In genomic region chr2:164857842-164858553, GRCm38 (mm10) we compare ENCODE assay signal across 8 mouse cellular contexts. TPM values are rescaled to one million over a fixed set of nuclear protein-coding genes. Genes with fewer than 3 reads are reported as not detected.
DNase-seq lines count a peak whose midpoint lies in the region; ATAC-seq and TF ChIP-seq lines count a peak whose summit lies in the region.

No protein-coding gene starts in this region.

- no peaks in the 10 kb centered on the region for H3K27me3 ChIP-seq in heart, adult 2 months (ENCODE audit: control insufficient read depth, insufficient read depth, low read length)
- peaks cover 11% of the 10 kb centered on the region for H3K27me3 ChIP-seq in hindbrain, embryonic 11.5 days (ENCODE audit: control insufficient read depth, insufficient read depth, low read length)
- peaks cover 2% of the 10 kb centered on the region; the same call in 1 of the 2 replicates for H3K27me3 ChIP-seq in midbrain, embryonic 11.5 days (ENCODE audit: control insufficient read depth, insufficient read depth, low read length)

- no peak for TF ChIP-seq EP300 in heart, adult 2 months (IDR thresholded peaks at IDR 0.05; ENCODE audit: insufficient read depth, low read depth, low read length)

- peak overlapping the region; percentile 47 for H3K4me3 ChIP-seq in heart, adult 2 months
- H3K4me3 ChIP-seq in ES-E14 (ENCODE audit: insufficient read depth in 1 of 2, low read depth in 1 of 2, low read length in 2 of 2, poor library complexity in 1 of 2, severe bottlenecking in 1 of 2), result peak overlapping the region; percentile 76 to 78
- peak overlapping the region; percentile 41 for H3K4me3 ChIP-seq in hindbrain, embryonic 11.5 days (ENCODE audit: low read depth, low read length)
- H3K4me3 ChIP-seq in midbrain, embryonic 11.5 days (ENCODE audit: low read depth, low read length), result peak overlapping the region; percentile 47

- no peak for TF ChIP-seq CTCF in heart, adult 2 months (IDR thresholded peaks at IDR 0.05)

- peak; percentile 52 for ATAC-seq in hindbrain, embryonic 11.5 days (ENCODE audit: low FRiP score)
- ATAC-seq in midbrain, embryonic 11.5 days (ENCODE audit: low FRiP score), result peak; percentile 45

- no peak for DNase-seq in heart, adult 2 months
- DNase-seq in heart, postnatal 25 days (ENCODE audit: low spot score), result no peak
- DNase-seq in ES-E14 (ENCODE audit: low read depth, low spot score), result peak; percentile 56
- no peak for DNase-seq in hindbrain, embryonic 11.5 days (ENCODE audit: low spot score)
- peak; percentile 90 for DNase-seq in midbrain, embryonic 11.5 days (ENCODE audit: low spot score, missing footprints)
- no peak for DNase-seq in thymus, postnatal 36 days
- DNase-seq in right cerebral cortex, postnatal 36 days (ENCODE audit: low spot score in 2 of 2), result no peak
- no peak for DNase-seq in layer of hippocampus, postnatal 25 days (ENCODE audit: extremely low spot score in 1 of 2, low spot score in 1 of 2)

- peak overlapping the region; percentile 67 for H3K9ac ChIP-seq in heart, adult 2 months (ENCODE audit: low read depth, low read length)
- H3K9ac ChIP-seq in ES-E14 (ENCODE audit: insufficient read depth, low read depth, low read length, poor library complexity, severe bottlenecking), result peak overlapping the region; percentile 80
- peak overlapping the region; percentile 40 for H3K9ac ChIP-seq in hindbrain, embryonic 11.5 days (ENCODE audit: low read depth, low read length)
- peak overlapping the region; percentile 55 for H3K9ac ChIP-seq in midbrain, embryonic 11.5 days (ENCODE audit: low read length)

- 23% methylated on average over 19 of the region's 19 CpGs for WGBS in heart, adult 2 months
- WGBS in hindbrain, embryonic 11.5 days, result 2% methylated on average over 19 of the region's 19 CpGs
- 3% methylated on average over 19 of the region's 19 CpGs for WGBS in midbrain, embryonic 11.5 days

- H3K9me3 ChIP-seq in ES-E14 (ENCODE audit: control insufficient read depth, insufficient read depth, low read depth, low read length), result no peaks in the 10 kb centered on the region
- H3K9me3 ChIP-seq in hindbrain, embryonic 11.5 days (ENCODE audit: control insufficient read depth, low read length), result no peaks in the 10 kb centered on the region
- no peaks in the 10 kb centered on the region for H3K9me3 ChIP-seq in midbrain, embryonic 11.5 days (ENCODE audit: control insufficient read depth, low read length)

- H3K4me1 ChIP-seq in heart, adult 2 months (ENCODE audit: control insufficient read depth, insufficient read depth, low read length), result peaks cover 12% of the 10 kb centered on the region
- peaks cover 20 to 29% of the 10 kb centered on the region in 2 experiments for H3K4me1 ChIP-seq in ES-E14 (ENCODE audit: control insufficient read depth in 2 of 2, insufficient read depth in 2 of 2, low read length in 2 of 2, poor library complexity in 1 of 2)
- H3K4me1 ChIP-seq in hindbrain, embryonic 11.5 days (replicated peaks; ENCODE audit: control insufficient read depth, insufficient read depth, low read length), result peaks cover 3% of the 10 kb centered on the region; the same call in 1 of the 2 replicates
- peaks cover 9% of the 10 kb centered on the region for H3K4me1 ChIP-seq in midbrain, embryonic 11.5 days (ENCODE audit: control insufficient read depth, insufficient read depth, low read length)

- intact Hi-C loops in heart, adult 2 months (cut with DNase I), result loop anchor here (2.0 kb wide), 1 partner anchor 21 kb away; the partner anchor contains the start of gene Pcif1
- intact Hi-C loops in heart, postnatal 25 days (cut with DNase I), result no loop called here

- TF ChIP-seq POLR2A in heart, adult 2 months (IDR thresholded peaks at IDR 0.05; ENCODE audit: insufficient read depth, low read depth, low read length), result no peak

- no peaks in the 10 kb centered on the region for H3K36me3 ChIP-seq in heart, adult 2 months (ENCODE audit: control insufficient read depth, insufficient read depth, low read length)
- H3K36me3 ChIP-seq in ES-E14 (ENCODE audit: control insufficient read depth, insufficient read depth, low read length, poor library complexity, severe bottlenecking), result peaks cover 17% of the 10 kb centered on the region
- no peaks in the 10 kb centered on the region for H3K36me3 ChIP-seq in hindbrain, embryonic 11.5 days (ENCODE audit: control insufficient read depth, insufficient read depth, low read length)
- no peaks in the 10 kb centered on the region for H3K36me3 ChIP-seq in midbrain, embryonic 11.5 days (ENCODE audit: control insufficient read depth, insufficient read depth, low read length)

- in situ Hi-C loops in ES-E14 (cut with MboI; ENCODE audit: low sequenced_read_pairs in 2 of 2, unreplicated experiment in 2 of 2), result no loop called here

- H3K4me2 ChIP-seq in hindbrain, embryonic 11.5 days (replicated peaks; ENCODE audit: low read depth, low read length), result peak overlapping the region; percentile 92
- peak overlapping the region; percentile 82 for H3K4me2 ChIP-seq in midbrain, embryonic 11.5 days

- H3K27ac ChIP-seq in heart, adult 2 months, result peak overlapping the region; percentile 83
- peak overlapping the region; percentile 82 for H3K27ac ChIP-seq in ES-E14 (ENCODE audit: insufficient read depth, low read depth, low read length, poor library complexity, severe bottlenecking)
- no peak overlapping the region for H3K27ac ChIP-seq in hindbrain, embryonic 11.5 days (ENCODE audit: low read depth, low read length)
- H3K27ac ChIP-seq in midbrain, embryonic 11.5 days (ENCODE audit: low read depth, low read length), result peak overlapping the region; percentile 21; the same call in 1 of the 2 replicates

- no peaks in the 10 kb centered on the region for H3K79me2 ChIP-seq in heart, adult 2 months (replicated peaks; ENCODE audit: control insufficient read depth, insufficient read depth, low read length)

TF ChIP-seq in ES-E14, 5 proteins besides CTCF, POLR2A, EP300 and RAD21:
- TF ChIP-seq MAFK (IDR thresholded peaks at IDR 0.05; ENCODE audit: insufficient read depth, low read depth, low read length) (no peak), CHD2 (IDR thresholded peaks at IDR 0.05; ENCODE audit: low read depth, low read length) (no peak), ZNF384 (IDR thresholded peaks at IDR 0.05; ENCODE audit: low read depth, low read length) (no peak), HCFC1 (IDR thresholded peaks at IDR 0.05; ENCODE audit: borderline replicate concordance, insufficient read depth, low read length) (no peak), ZC3H11A (IDR thresholded peaks at IDR 0.05; ENCODE audit: borderline replicate concordance, low read depth, low read length) (no peak)

RNA-seq across cellular contexts. Expression of gene Pltp, which starts 0.5 kb away (rescaled TPM):
- 10 to 100 TPM; 33.8 to 36.1 TPM for total RNA-seq in heart, adult 2 months (2021)
- polyA plus RNA-seq in heart, adult 2 months (2012; rRNA removed), result 57.4 and 71.2 TPM in 2 replicates
- total RNA-seq in heart, postnatal 25 days (2021), result 10 to 100 TPM; 35.9 to 37.5 TPM
- total RNA-seq in ES-E14 (2012; rRNA removed), result 56.1 and 117 TPM in 2 replicates
- polyA plus RNA-seq in hindbrain, embryonic 11.5 days (2014; fragmentation: Nextera tagmentation; extraction: Ambion mirVana), result 62.2 and 67.6 TPM in 2 replicates
- 91.8 and 97.3 TPM in 2 replicates for polyA plus RNA-seq in midbrain, embryonic 11.5 days (2014; fragmentation: Nextera tagmentation; extraction: Ambion mirVana)
- 10 to 100 TPM; 68.8 to 73.7 TPM for total RNA-seq in layer of hippocampus, postnatal 25 days (2021)

RNA-seq across cellular contexts. Expression of gene Pcif1, which starts 21.1 kb away (rescaled TPM):
- 10 to 100 TPM; 25.7 to 31.8 TPM for total RNA-seq in heart, adult 2 months (2021)
- polyA plus RNA-seq in heart, adult 2 months (2012; rRNA removed), result 18.4 and 20.8 TPM in 2 replicates
- total RNA-seq in heart, postnatal 25 days (2021), result 10 to 100 TPM; 27.5 to 34.6 TPM
- total RNA-seq in ES-E14 (2012; rRNA removed), result 30.4 and 39.5 TPM in 2 replicates
- 58.1 and 60.0 TPM in 2 replicates for polyA plus RNA-seq in hindbrain, embryonic 11.5 days (2014; fragmentation: Nextera tagmentation; extraction: Ambion mirVana)
- 62.0 and 65.7 TPM in 2 replicates for polyA plus RNA-seq in midbrain, embryonic 11.5 days (2014; fragmentation: Nextera tagmentation; extraction: Ambion mirVana)
- total RNA-seq in layer of hippocampus, postnatal 25 days (2021), result 10 to 100 TPM; 40.4 to 47.2 TPM

RNA-seq across cellular contexts. Expression of gene Neurl2, which starts 24.7 kb away (rescaled TPM):
- total RNA-seq in heart, adult 2 months (2021), result 10 to 100 TPM; 47.2 to 49.2 TPM
- polyA plus RNA-seq in heart, adult 2 months (2012; rRNA removed), result 54.2 and 54.8 TPM in 2 replicates
- 10 to 100 TPM; 39.9 to 44.6 TPM for total RNA-seq in heart, postnatal 25 days (2021)
- 3.6 TPM in 2 replicates for total RNA-seq in ES-E14 (2012; rRNA removed)
- polyA plus RNA-seq in hindbrain, embryonic 11.5 days (2014; fragmentation: Nextera tagmentation; extraction: Ambion mirVana), result 3.0 and 4.4 TPM in 2 replicates
- 3.8 and 4.5 TPM in 2 replicates for polyA plus RNA-seq in midbrain, embryonic 11.5 days (2014; fragmentation: Nextera tagmentation; extraction: Ambion mirVana)
- 1 to 10 TPM; 3.4 to 4.6 TPM for total RNA-seq in layer of hippocampus, postnatal 25 days (2021)

RNA-seq across cellular contexts. Expression of gene Ctsa, which starts 25.3 kb away (rescaled TPM):
- total RNA-seq in heart, adult 2 months (2021), result 10 to 100 TPM; 94.3 to 99.8 TPM
- 200 and 232 TPM in 2 replicates for polyA plus RNA-seq in heart, adult 2 months (2012; rRNA removed)
- 100 to 1,000 TPM in 1 of 2 experiments, 10 to 100 TPM in 1; 90.9 to 108 TPM for total RNA-seq in heart, postnatal 25 days (2021)
- total RNA-seq in ES-E14 (2012; rRNA removed), result 103 and 216 TPM in 2 replicates
- polyA plus RNA-seq in hindbrain, embryonic 11.5 days (2014; fragmentation: Nextera tagmentation; extraction: Ambion mirVana), result 85.7 and 92.0 TPM in 2 replicates
- 84.8 and 89.7 TPM in 2 replicates for polyA plus RNA-seq in midbrain, embryonic 11.5 days (2014; fragmentation: Nextera tagmentation; extraction: Ambion mirVana)
- total RNA-seq in layer of hippocampus, postnatal 25 days (2021), result 100 to 1,000 TPM in 1 of 2 experiments, 10 to 100 TPM in 1; 93.3 to 106 TPM

RNA-seq across cellular contexts. Expression of gene Spata25, which starts 29.7 kb away (rescaled TPM):
- under 1 TPM; 0.60 to 0.68 TPM for total RNA-seq in heart, adult 2 months (2021)
- polyA plus RNA-seq in heart, adult 2 months (2012; rRNA removed), result 0.23 TPM in 1 of 2 replicates, not detected in the other
- total RNA-seq in heart, postnatal 25 days (2021), result under 1 TPM; 0.42 to 0.64 TPM
- 0.95 and 1.1 TPM in 2 replicates for total RNA-seq in ES-E14 (2012; rRNA removed)
- not detected in 2 replicates for polyA plus RNA-seq in hindbrain, embryonic 11.5 days (2014; fragmentation: Nextera tagmentation; extraction: Ambion mirVana)
- polyA plus RNA-seq in midbrain, embryonic 11.5 days (2014; fragmentation: Nextera tagmentation; extraction: Ambion mirVana), result not detected in 2 replicates
- not detected for total RNA-seq in layer of hippocampus, postnatal 25 days (2021)

Comparison
In these comparisons a context has a peak if more than half of its experiments do, and no peak if none do; other contexts are left out.
1. DNase-seq: peak in ES-E14 (single experiment) and midbrain, embryonic 11.5 days (single experiment); none in heart, adult 2 months (0 of 2), heart, postnatal 25 days (single experiment), hindbrain, embryonic 11.5 days (single experiment), thymus, postnatal 36 days (0 of 2), right cerebral cortex, postnatal 36 days (0 of 2) and layer of hippocampus, postnatal 25 days (0 of 2).
2. Peak in every context shown above with its lines, with median percentiles within 50 percentile points of each other: H3K4me3 ChIP-seq and H3K9ac ChIP-seq.